Comparison of ENCODE assay signal across 10 mouse cellular contexts in the genomic region with DNA sequence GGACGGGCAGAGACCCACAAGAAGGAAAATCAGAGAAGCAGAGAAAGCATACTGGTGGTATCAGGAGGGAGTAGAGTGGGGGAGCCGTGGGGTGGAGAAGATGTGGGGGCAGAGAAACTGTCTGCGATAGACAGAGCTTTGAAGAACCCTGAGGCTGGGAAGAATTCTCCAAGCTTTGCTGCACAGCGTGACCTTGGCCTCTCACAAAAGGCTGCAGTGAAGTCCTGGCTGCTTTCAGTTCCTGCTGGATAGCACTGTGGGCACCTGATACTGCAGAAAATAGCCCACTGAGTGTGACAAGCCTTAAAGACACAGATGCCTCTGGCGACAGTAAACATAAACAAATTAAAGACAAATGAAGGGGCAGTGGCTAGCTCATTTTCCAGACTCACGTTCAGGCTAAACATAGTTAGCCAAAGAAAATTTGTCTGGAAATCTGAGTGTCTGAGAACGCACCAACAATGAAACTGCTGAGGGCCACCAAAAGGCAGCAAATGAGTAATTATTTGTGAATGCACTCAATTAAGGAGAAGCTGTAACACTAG.
A peak's percentile ranks its signal among the peaks of the same experiment; 100 is the strongest.
DNase-seq lines count a peak whose midpoint lies in the region; ATAC-seq and TF ChIP-seq lines count a peak whose summit lies in the region.
"Had no signal": no experiment of that assay in that cellular context is flagged by ENCODE, and none has a peak within 500 bp of the region (broad histone marks: within the 10 kb centered on the region; RNA-seq: fewer than 3 reads in every experiment).

No protein-coding gene starts in this region.

- H3K27me3 ChIP-seq in kidney, postnatal 0 days (ENCODE audit: insufficient read depth, low read length) = no peaks in the 10 kb centered on the region
- H3K27me3 ChIP-seq: liver, embryonic 15.5 days had no signal

- DNase-seq in adrenal gland, adult 2 months = peak; percentile 15
- DNase-seq in adrenal gland, postnatal 4 days (ENCODE audit: low spot score in 2 of 2) = no peak
- DNase-seq in kidney, postnatal 0 days (ENCODE audit: low spot score) = peak; percentile 31
- DNase-seq in kidney, adult 8-10 months = no peak
- DNase-seq in heart, postnatal 10 days = peak; percentile 32 to 43
- no peak for DNase-seq in thymus, postnatal 0 days (ENCODE audit: low spot score)
- no peak for DNase-seq in lung, postnatal 14 days
- DNase-seq: cerebellum, adult 8-10 months had no signal

- no peaks in the 10 kb centered on the region for H3K36me3 ChIP-seq in kidney, postnatal 0 days (ENCODE audit: insufficient read depth, low read length)
- H3K36me3 ChIP-seq: liver, embryonic 15.5 days had no signal

- intact Hi-C loops in heart, postnatal 10 days (cut with DNase I) = no loop called here

- no peak for TF ChIP-seq CTCF in kidney, postnatal 0 days (IDR thresholded peaks at IDR 0.05; ENCODE audit: low read depth)
- no peak for TF ChIP-seq CTCF in bone marrow macrophage, adult 2 months (IDR thresholded peaks at IDR 0.05; ENCODE audit: low read depth, low read length)

- H3K4me1 ChIP-seq in kidney, postnatal 0 days (replicated peaks; ENCODE audit: insufficient read depth, low read length) = no peaks in the 10 kb centered on the region
- peaks cover 19% of the 10 kb centered on the region for H3K4me1 ChIP-seq in bone marrow macrophage, adult 2 months (ENCODE audit: control insufficient read depth, insufficient read depth, low read length)
- H3K4me1 ChIP-seq: liver, embryonic 15.5 days had no signal

- WGBS in kidney, postnatal 0 days = 39% methylated on average over 7 of the region's 7 CpGs

- H3K9ac ChIP-seq in kidney, postnatal 0 days (ENCODE audit: low read depth, low read length) = no peak overlapping the region
- H3K9ac ChIP-seq: liver, embryonic 15.5 days had no signal

- no peak overlapping the region for H3K4me3 ChIP-seq in kidney, postnatal 0 days (replicated peaks; ENCODE audit: low read depth, low read length)
- no peak overlapping the region; the same call in 1 of the 2 replicates for H3K4me3 ChIP-seq in bone marrow macrophage, adult 2 months (ENCODE audit: insufficient read depth, low read length)
- H3K4me3 ChIP-seq: liver, embryonic 15.5 days had no signal

- no peak for TF ChIP-seq POLR2A in bone marrow macrophage, adult 2 months (IDR thresholded peaks at IDR 0.05; ENCODE audit: borderline replicate concordance, low read depth, low read length)

- ATAC-seq in kidney, postnatal 0 days (replicated peaks; ENCODE audit: low FRiP score, low read depth) = no peak

- H3K9me3 ChIP-seq in kidney, postnatal 0 days (replicated peaks; ENCODE audit: low read length) = no peaks in the 10 kb centered on the region
- H3K9me3 ChIP-seq: liver, embryonic 15.5 days had no signal

- H3K4me2 ChIP-seq in kidney, postnatal 0 days (ENCODE audit: low read length) = no peak overlapping the region
- H3K4me2 ChIP-seq: liver, embryonic 15.5 days had no signal

- H3K27ac ChIP-seq in kidney, postnatal 0 days = no peak overlapping the region
- peak overlapping the region; percentile 69 for H3K27ac ChIP-seq in bone marrow macrophage, adult 2 months (ENCODE audit: insufficient read depth, low read depth, low read length)
- H3K27ac ChIP-seq: liver, embryonic 15.5 days had no signal

Comparison
In these comparisons a context has a peak if more than half of its experiments do, and no peak if none do; other contexts are left out.
1. DNase-seq: peak in adrenal gland, adult 2 months (single experiment), kidney, postnatal 0 days (single experiment) and heart, postnatal 10 days (2 of 2); none in adrenal gland, postnatal 4 days (0 of 2), kidney, adult 8-10 months (0 of 2), thymus, postnatal 0 days (single experiment) and lung, postnatal 14 days (single experiment).